Mouse (Mus musculus) lung, postnatal 10 days (tissue): ENCODE data around the gene 1700018G05Rik.
A peak's percentile ranks its signal among the peaks of the same experiment; 100 is the strongest.
"Not testable (repeated sequence)": the region's sequence is repeated elsewhere in the genome, so short reads cannot be mapped to it uniquely, and the experiment has no call there.

Source experiments
- DNase-seq: peaks from one replicate; pipeline ENCODE4 v3.0.0; 2021

Gene 1700018G05Rik

GRCm38 (mm10) chrX:102928072-102928471 lies at the start of gene 1700018G05Rik:
TSS of gene 1700018G05Rik (plus strand) at chrX:102928372.
- not testable (repeated sequence) for DNase-seq

DNA sequence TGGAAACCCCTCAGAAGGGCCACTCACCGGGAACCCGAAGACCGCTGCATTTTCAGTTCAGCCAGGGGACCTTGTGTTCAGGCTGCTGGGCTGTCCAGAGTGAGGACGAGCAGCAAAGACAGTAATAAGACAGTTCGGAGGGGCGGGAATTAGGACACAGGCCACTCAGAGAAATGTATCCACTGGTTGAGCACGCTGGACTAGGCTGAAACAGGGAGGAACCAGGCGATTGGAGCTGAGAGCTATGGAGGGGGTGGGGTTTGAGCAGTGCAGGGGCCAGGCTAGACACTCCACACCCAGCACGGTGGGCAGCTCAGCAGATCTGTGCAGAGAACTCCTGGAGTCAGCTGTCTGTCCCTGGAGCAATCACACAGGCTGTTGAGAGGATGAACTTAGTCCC lies 19.6 kb upstream of the 1700018G05Rik start, which contains the start of the genes Dmrtc1a and 1700011M02Rik:
Dmrtc1a (minus strand) TSS at position 101 of the 400 bp plus-strand sequence.
1700011M02Rik (plus strand) TSS at position 319 of the 400 bp plus-strand sequence.
- DNase-seq = not testable (repeated sequence)

GRCm38 (mm10) chrX:102914823-102915222 lies 13.3 kb upstream of the 1700018G05Rik start:
- not testable (repeated sequence) for DNase-seq

- peak; percentile 17 for DNase-seq
Observed at GRCm38 (mm10) chrX:102926707-102927106, 1.5 kb upstream of the 1700018G05Rik start.

DNA sequence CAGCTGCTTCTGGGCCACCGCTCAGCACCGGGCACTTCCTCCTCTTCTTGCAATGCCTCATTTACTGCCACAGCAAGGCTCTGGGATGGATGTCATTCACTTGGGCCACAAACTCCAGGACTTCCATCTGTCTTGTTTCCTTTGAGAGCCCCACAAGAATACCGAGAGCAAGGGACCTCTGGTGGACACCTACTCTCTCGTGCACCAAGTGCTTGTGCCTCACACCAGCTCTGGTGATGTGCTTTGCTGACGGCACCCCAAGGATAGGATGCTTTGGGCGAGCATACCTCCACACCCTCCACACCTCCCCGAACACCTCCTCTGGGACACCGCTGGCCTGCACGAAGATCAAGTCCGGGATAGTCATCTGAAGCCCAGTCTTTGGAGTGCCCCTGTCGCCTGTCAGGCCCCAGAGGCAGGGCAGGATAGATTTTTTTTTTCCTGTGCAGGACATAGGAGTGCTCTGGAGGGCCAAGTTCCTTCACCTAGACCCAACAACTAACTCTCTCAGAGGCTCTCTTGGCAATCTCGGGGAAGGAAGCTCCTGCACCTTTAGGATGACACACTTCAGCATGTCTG lies 4.9 kb downstream of the 1700018G05Rik start:
- no peak for DNase-seq

GRCm38 (mm10) chrX:102933571-102934394 lies 5.6 kb downstream of the 1700018G05Rik start:
- peak; percentile 25 for DNase-seq

DNA sequence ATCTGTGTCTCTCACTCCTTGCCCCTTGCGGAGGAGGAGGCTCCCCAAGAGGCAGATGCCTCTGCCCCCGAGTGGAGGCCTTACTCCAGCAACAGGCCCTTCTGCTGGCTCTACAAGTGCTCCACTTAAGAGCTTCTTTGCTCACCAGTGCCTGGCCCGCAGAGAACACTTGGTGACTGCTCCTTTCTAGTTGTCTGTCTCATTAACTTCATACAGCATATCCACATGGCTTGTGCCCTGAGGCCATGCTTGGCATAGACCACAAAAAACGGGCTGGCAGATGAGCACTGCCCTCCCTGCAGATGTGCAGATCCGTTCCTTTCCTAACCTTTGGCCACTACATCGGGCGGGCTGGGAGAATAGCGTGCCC lies 6.2 kb downstream of the 1700018G05Rik start:
- no peak for DNase-seq

- peak; percentile 11 for DNase-seq
Observed at GRCm38 (mm10) chrX:102936743-102937142, 8.6 kb downstream of the 1700018G05Rik start.

DNA sequence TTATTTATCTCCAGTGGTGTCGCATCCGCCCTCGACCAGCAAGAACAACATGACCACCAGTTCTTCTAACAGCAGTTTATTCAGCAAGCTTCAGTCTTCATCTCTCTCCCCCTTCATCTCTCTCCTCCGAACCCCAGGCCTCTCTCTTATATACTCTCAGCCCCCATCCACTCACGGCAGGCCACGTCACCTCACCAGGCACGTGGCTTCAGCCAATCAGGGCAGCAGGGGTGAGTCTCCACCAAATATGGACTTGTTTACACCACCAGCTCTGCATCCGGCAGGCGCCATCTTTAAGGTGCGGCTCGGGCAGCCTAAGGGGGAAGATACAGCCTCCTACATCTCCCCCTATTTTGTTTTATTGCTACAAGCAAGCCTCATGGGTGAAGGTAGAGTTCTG lies 22.0 kb downstream of the 1700018G05Rik start:
- not testable (repeated sequence) for DNase-seq

DNA sequence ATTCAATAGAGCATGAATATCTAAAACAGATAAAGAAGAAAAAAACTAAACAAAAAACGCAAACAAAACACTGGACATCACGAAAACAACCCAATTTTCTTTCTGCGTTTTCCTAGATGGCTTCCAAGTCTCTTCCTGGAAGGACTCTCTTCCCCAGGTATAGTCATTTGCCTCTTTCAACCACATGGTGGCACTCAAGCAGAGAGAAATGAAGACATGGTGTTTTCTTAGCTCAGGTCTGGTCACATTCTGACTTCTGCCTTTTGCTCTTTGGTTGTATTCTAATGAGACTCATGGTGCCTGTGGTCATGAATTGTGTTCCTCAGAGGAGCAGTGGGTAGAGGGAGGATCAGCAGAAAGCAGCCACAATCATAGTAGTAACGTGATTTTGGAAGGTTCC lies 30.7 kb downstream of the 1700018G05Rik start:
- DNase-seq = peak; percentile 14

DNA sequence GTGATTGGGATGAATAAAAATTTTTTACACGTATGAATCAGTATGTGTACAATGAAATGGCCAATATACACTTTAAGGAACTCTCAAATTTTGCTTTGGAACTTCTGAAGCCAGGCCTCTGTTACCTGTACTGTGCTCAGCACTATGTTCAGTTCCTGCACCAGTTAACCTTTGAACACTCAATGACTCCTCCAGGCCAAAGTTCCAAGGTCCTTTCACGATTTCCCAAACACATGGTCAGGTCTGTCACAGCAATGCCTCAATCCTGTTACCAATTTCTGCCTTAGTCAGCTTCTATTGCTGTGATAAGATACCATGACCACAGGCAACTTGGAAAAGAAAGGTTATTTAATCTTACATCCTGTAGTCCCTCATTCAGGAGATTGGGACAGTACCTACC lies 32.4 kb downstream of the 1700018G05Rik start:
- no peak for DNase-seq
